Mouse (Mus musculus): ENCODE results near the gene Uggt1. TPM values are rescaled to one million over a fixed set of nuclear protein-coding genes. Genes with fewer than 3 reads are reported as not detected.

Gene Uggt1
- polyA plus RNA-seq, 1 experiment from 2014 or later, result 21.8 TPM

DNA sequence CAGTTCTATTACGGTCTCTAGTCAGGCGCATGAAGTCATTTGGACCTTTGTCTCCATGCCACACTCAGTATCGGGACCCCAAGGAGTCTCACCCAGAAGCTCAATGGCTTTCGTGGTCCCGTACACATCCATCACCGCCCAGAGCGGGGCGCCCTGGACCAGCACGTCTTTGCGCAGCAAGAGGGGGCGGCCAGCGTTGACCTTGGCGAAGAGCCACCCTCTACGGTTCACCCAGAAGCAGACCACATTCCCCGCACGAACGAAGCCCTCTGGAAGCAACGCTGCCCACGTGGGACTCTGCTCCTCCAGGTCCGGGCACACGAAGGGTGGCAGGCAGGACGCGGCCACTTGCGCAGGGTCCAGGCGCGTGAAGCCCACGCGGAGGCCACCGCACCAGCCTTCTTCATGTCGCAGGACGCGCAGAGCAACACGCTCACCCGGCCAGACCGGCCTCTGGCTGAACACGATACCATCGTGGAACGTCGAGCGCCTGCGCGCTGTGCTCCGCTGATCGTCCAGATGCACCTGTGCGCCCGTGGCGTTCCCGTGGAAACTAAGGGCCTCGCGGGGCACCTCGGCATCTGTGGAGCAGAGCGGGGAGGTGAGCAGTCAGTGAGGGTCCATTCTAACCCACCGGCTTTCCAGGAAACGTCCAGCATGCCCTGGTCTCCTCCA is 24.7 kb upstream of the Uggt1 start:
- Histone ChIP-seq H3K4me3 (ENCODE audit: low read depth, low read length) (no peak overlapping the region), H3K27me3 (replicated peaks; ENCODE audit: control insufficient read depth, insufficient read depth, low read length) (no peaks in the 10 kb centered on the region), H3K36me3 (ENCODE audit: control insufficient read depth, insufficient read depth) (peaks cover 31% of the 10 kb centered on the region; the same call in 1 of the 2 replicates), H3K9me3 (ENCODE audit: control insufficient read depth) (no peaks in the 10 kb centered on the region), H3K4me1 (replicated peaks; ENCODE audit: control insufficient read depth, insufficient read depth, low read length) (peaks cover 20% of the 10 kb centered on the region), H3K4me2 (replicated peaks; ENCODE audit: low read depth) (peak overlapping the region; percentile 9; the same call in 1 of the 2 replicates), H3K9ac (ENCODE audit: low read depth, low read length) (no peak overlapping the region), H3K27ac (ENCODE audit: low read depth, low read length) (no peak overlapping the region)
- ATAC-seq, result no peak
- no peak for TF ChIP-seq CTCF (IDR thresholded peaks at IDR 0.05; ENCODE audit: low read depth)
- 62% methylated on average over 54 of the region's 54 CpGs for WGBS

DNA sequence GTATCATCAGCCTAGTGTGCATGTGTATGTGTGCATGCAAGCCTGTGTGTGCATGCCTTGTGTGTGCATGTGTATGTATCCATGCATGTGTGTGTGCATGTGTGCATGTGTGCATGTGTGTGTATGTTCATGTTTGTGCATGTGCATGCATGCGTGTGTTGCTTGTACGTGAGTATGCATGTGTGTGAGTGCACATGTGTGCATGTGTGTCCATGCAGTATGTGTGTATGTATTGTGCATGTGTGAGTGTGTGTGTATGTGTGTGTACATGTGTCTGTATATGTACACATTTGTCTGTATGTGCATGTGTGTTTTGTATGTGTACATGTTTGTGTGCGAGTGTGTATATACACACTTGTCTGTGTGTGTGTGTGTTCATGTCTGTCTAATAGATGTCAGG is 23.1 kb upstream of the Uggt1 start:
- H3K4me3 ChIP-seq (ENCODE audit: low read depth, low read length), result no peak overlapping the region
- no peak for ATAC-seq
- no peak overlapping the region for H3K4me2 ChIP-seq (replicated peaks; ENCODE audit: low read depth)
- WGBS, result 97% methylated on average over 3 of the region's 3 CpGs
- H3K9ac ChIP-seq (ENCODE audit: low read depth, low read length), result no peak overlapping the region
- peaks cover 13% of the 10 kb centered on the region for H3K4me1 ChIP-seq (replicated peaks; ENCODE audit: control insufficient read depth, insufficient read depth, low read length)
- no peak overlapping the region for H3K27ac ChIP-seq (ENCODE audit: low read depth, low read length)
- H3K27me3 ChIP-seq (replicated peaks; ENCODE audit: control insufficient read depth, insufficient read depth, low read length), result no peaks in the 10 kb centered on the region
- no peaks in the 10 kb centered on the region for H3K9me3 ChIP-seq (ENCODE audit: control insufficient read depth)
- no peak for TF ChIP-seq CTCF (IDR thresholded peaks at IDR 0.05; ENCODE audit: low read depth)
- peaks cover 31% of the 10 kb centered on the region; the same call in 1 of the 2 replicates for H3K36me3 ChIP-seq (ENCODE audit: control insufficient read depth, insufficient read depth)

DNA sequence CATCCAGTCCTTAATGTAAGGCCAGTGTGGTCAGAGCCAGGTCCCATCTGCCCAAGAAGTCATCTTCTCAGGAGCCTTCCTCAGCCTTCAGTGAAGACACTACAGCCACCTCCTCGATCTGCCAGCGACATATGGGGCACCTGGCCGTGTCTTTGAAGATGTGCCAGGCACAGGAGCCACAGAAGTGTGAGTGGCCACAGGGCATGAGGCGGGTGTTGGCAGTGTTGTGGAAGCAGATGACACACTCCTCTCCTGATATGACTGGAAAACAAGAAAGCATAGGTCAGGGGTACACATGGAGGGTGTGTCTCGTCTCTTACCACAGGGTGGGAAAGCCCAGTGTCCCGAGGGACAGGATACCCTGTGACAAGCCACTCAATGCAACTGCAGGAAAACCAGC is 21.8 kb upstream of the Uggt1 start:
- Histone ChIP-seq H3K4me3 (ENCODE audit: low read depth, low read length) (no peak overlapping the region), H3K4me2 (replicated peaks; ENCODE audit: low read depth) (no peak overlapping the region), H3K4me1 (replicated peaks; ENCODE audit: control insufficient read depth, insufficient read depth, low read length) (peaks cover 12% of the 10 kb centered on the region), H3K27me3 (replicated peaks; ENCODE audit: control insufficient read depth, insufficient read depth, low read length) (no peaks in the 10 kb centered on the region), H3K36me3 (ENCODE audit: control insufficient read depth, insufficient read depth) (peaks cover 31% of the 10 kb centered on the region; the same call in 1 of the 2 replicates), H3K9me3 (ENCODE audit: control insufficient read depth) (no peaks in the 10 kb centered on the region), H3K9ac (ENCODE audit: low read depth, low read length) (no peak overlapping the region), H3K27ac (ENCODE audit: low read depth, low read length) (no peak overlapping the region)
- 83% methylated on average over 6 of the region's 6 CpGs for WGBS
- ATAC-seq, result no peak
- TF ChIP-seq CTCF (IDR thresholded peaks at IDR 0.05; ENCODE audit: low read depth), result no peak

DNA sequence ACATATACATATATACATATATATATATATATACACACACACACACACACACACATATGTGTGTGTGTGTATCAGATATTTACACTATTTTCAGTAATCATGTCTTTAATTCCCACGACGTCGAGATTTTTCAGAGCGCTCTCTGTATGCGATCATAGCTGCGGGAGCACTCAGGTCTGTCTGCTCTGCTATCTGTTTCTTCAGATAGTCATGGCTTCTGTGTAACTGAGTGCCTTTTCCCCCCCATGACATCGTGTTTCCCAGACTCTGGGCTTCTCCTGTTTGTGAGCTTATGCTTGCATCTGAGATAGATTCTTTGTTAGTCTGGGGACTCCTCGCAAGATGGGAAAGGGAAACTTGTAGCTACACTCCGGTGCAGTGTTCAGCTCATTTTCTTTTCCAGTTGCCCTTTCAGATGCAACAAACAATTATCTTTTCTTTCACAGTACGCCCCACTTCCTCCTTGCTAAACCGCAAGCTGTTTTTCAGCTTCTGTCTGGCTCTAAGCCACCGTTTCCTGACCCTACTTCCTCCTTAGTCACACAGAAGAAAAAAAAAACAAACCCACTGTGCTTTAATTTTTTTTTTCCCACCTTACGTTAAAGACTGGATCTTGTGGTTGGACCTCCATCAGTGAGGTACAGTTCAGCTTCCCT is 19.4 kb upstream of the Uggt1 start:
- 0 out of 2 replicates have a peak, but pooled peaks cover 4% of the 10 kb centered on the region for H3K4me1 ChIP-seq (replicated peaks; ENCODE audit: control insufficient read depth, insufficient read depth, low read length)
- peak overlapping the region; percentile 55 for H3K27ac ChIP-seq (ENCODE audit: low read depth, low read length)
- WGBS, result 44% methylated on average over 13 of the region's 13 CpGs
- no peak overlapping the region for H3K4me3 ChIP-seq (ENCODE audit: low read depth, low read length)
- no peak for ATAC-seq
- H3K4me2 ChIP-seq (replicated peaks; ENCODE audit: low read depth), result no peak overlapping the region
- no peaks in the 10 kb centered on the region for H3K27me3 ChIP-seq (replicated peaks; ENCODE audit: control insufficient read depth, insufficient read depth, low read length)
- H3K9me3 ChIP-seq (ENCODE audit: control insufficient read depth), result no peaks in the 10 kb centered on the region
- H3K9ac ChIP-seq (ENCODE audit: low read depth, low read length), result no peak overlapping the region
- H3K36me3 ChIP-seq (ENCODE audit: control insufficient read depth, insufficient read depth), result peaks cover 22% of the 10 kb centered on the region; the same call in 1 of the 2 replicates
- no peak for TF ChIP-seq CTCF (IDR thresholded peaks at IDR 0.05; ENCODE audit: low read depth)

GRCm38 (mm10) chr1:36261708-36262504 is 17.4 kb upstream of the Uggt1 start:
- Histone ChIP-seq H3K36me3 (ENCODE audit: control insufficient read depth, insufficient read depth) (peaks cover 8% of the 10 kb centered on the region; the same call in 1 of the 2 replicates), H3K4me3 (ENCODE audit: low read depth, low read length) (no peak overlapping the region), H3K27me3 (replicated peaks; ENCODE audit: control insufficient read depth, insufficient read depth, low read length) (no peaks in the 10 kb centered on the region), H3K4me1 (replicated peaks; ENCODE audit: control insufficient read depth, insufficient read depth, low read length) (0 out of 2 replicates have a peak, but pooled peaks cover 4% of the 10 kb centered on the region), H3K27ac (ENCODE audit: low read depth, low read length) (no peak overlapping the region), H3K4me2 (replicated peaks; ENCODE audit: low read depth) (no peak overlapping the region), H3K9me3 (ENCODE audit: control insufficient read depth) (no peaks in the 10 kb centered on the region), H3K9ac (ENCODE audit: low read depth, low read length) (no peak overlapping the region)
- WGBS, result 79% methylated on average over 19 of the region's 19 CpGs
- TF ChIP-seq CTCF (IDR thresholded peaks at IDR 0.05; ENCODE audit: low read depth), result no peak
- ATAC-seq, result no peak

GRCm38 (mm10) chr1:36260418-36260817 is 15.9 kb upstream of the Uggt1 start:
- no peaks in the 10 kb centered on the region for H3K27me3 ChIP-seq (replicated peaks; ENCODE audit: control insufficient read depth, insufficient read depth, low read length)
- H3K4me3 ChIP-seq (ENCODE audit: low read depth, low read length), result no peak overlapping the region
- ATAC-seq, result no peak
- no peak overlapping the region for H3K4me2 ChIP-seq (replicated peaks; ENCODE audit: low read depth)
- no peak overlapping the region for H3K27ac ChIP-seq (ENCODE audit: low read depth, low read length)
- no peaks in the 10 kb centered on the region for H3K4me1 ChIP-seq (replicated peaks; ENCODE audit: control insufficient read depth, insufficient read depth, low read length)
- 87% methylated on average over 1 of the region's 1 CpGs for WGBS
- no peaks in the 10 kb centered on the region for H3K36me3 ChIP-seq (ENCODE audit: control insufficient read depth, insufficient read depth)
- no peaks in the 10 kb centered on the region for H3K9me3 ChIP-seq (ENCODE audit: control insufficient read depth)
- TF ChIP-seq CTCF (IDR thresholded peaks at IDR 0.05; ENCODE audit: low read depth), result no peak
- no peak overlapping the region for H3K9ac ChIP-seq (ENCODE audit: low read depth, low read length)
